In genomic region chr7:16052684-16053083, GRCm38 (mm10) we compare ENCODE assay signal across 8 mouse cellular contexts. TPM values are rescaled to one million over a fixed set of nuclear protein-coding genes. Genes with fewer than 3 reads are reported as not detected.
DNase-seq lines count a peak whose midpoint lies in the region; ATAC-seq and TF ChIP-seq lines count a peak whose summit lies in the region.

No protein-coding gene starts in this region.

- H3K36me3 ChIP-seq in lung, embryonic 15.5 days = no peaks in the 10 kb centered on the region

- peak overlapping the region; percentile 66 for H3K4me3 ChIP-seq in lung, embryonic 15.5 days
- H3K4me3 ChIP-seq in olfactory bulb, adult 2 months (ENCODE audit: insufficient read depth, low read depth, low read length) = peak overlapping the region; percentile 47

- TF ChIP-seq POLR2A in olfactory bulb, adult 2 months (IDR thresholded peaks at IDR 0.05; ENCODE audit: insufficient read depth, low read depth, low read length) = peak; percentile 34; the same call in 1 of the 2 replicates

- H3K27me3 ChIP-seq in lung, embryonic 15.5 days = no peaks in the 10 kb centered on the region

- H3K9me3 ChIP-seq in lung, embryonic 15.5 days = no peaks in the 10 kb centered on the region

- peak; percentile 58 to 68 for ATAC-seq in hematopoietic stem cell, adult 5-6 weeks (replicated peaks in 1 of 2; ENCODE audit: insufficient read depth in 1 of 2, low FRiP score in 2 of 2, low TSS enrichment in 1 of 2, low read depth in 1 of 2, poor library complexity in 2 of 2, severe bottlenecking in 2 of 2)
- peak; percentile 82 for ATAC-seq in lung, embryonic 15.5 days (ENCODE audit: borderline replicate concordance, extremely low read depth, low FRiP score, low TSS enrichment)

- TF ChIP-seq CTCF in olfactory bulb, adult 2 months (IDR thresholded peaks at IDR 0.05; ENCODE audit: insufficient read depth, low read depth, low read length) = no peak

- WGBS in lung, embryonic 15.5 days = under 1% methylated on average over 24 of the region's 24 CpGs
- under 1% methylated on average over 24 of the region's 24 CpGs for WGBS in olfactory bulb, adult 2 months

- peak overlapping the region; percentile 68 for H3K9ac ChIP-seq in lung, embryonic 15.5 days

- H3K4me1 ChIP-seq in lung, embryonic 15.5 days = peaks cover 32% of the 10 kb centered on the region
- H3K4me1 ChIP-seq in olfactory bulb, adult 2 months (ENCODE audit: control insufficient read depth, insufficient read depth, low read length) = peaks cover 3% of the 10 kb centered on the region

- DNase-seq in MN1 (ENCODE audit: low spot score) = peak; percentile 94
- DNase-seq in cerebellum, adult 8-10 months = peak; percentile 86
- peak; percentile 97 for DNase-seq in forelimb bud, embryonic 11.5 days (ENCODE audit: low read depth, low spot score)
- peak; percentile 80 for DNase-seq in layer of hippocampus, adult 9-10 months (ENCODE audit: low spot score)
- peak; percentile 91 to 94 for DNase-seq in thymus, adult 18-20 months

- peak overlapping the region; percentile 96 for H3K27ac ChIP-seq in lung, embryonic 15.5 days
- H3K27ac ChIP-seq in olfactory bulb, adult 2 months (ENCODE audit: insufficient read depth, low read depth, low read length) = peak overlapping the region; percentile 48; the same call in 1 of the 2 replicates

- peak overlapping the region; percentile 89 for H3K4me2 ChIP-seq in lung, embryonic 15.5 days

RNA-seq across cellular contexts. Expression of gene Bicra, which starts 5.0 kb away (rescaled TPM):
- 1.0 and 1.2 TPM in 2 replicates for total RNA-seq in hematopoietic stem cell, adult 5-6 weeks (2017)
- 5.8 and 8.0 TPM in 2 replicates for polyA plus RNA-seq in lung, embryonic 15.5 days (2015; fragmentation: Nextera tagmentation; extraction: Ambion mirVana)
- not detected in 2 replicates for polyA plus RNA-seq in olfactory bulb, adult 2 months (2012; ENCODE audit: insufficient read depth, insufficient read length, low replicate concordance, missing spikeins)

RNA-seq across cellular contexts. Expression of gene Zfp541, which starts 8.9 kb away (rescaled TPM):
- not detected in 2 replicates for total RNA-seq in hematopoietic stem cell, adult 5-6 weeks (2017)
- polyA plus RNA-seq in lung, embryonic 15.5 days (2015; fragmentation: Nextera tagmentation; extraction: Ambion mirVana) = 0.04 TPM in 1 of 2 replicates, not detected in the other
- not detected in 2 replicates for polyA plus RNA-seq in olfactory bulb, adult 2 months (2012; ENCODE audit: insufficient read depth, insufficient read length, low replicate concordance, missing spikeins)

RNA-seq across cellular contexts. Expression of gene Napa, which starts 45.6 kb away (rescaled TPM):
- 44.4 and 53.9 TPM in 2 replicates for total RNA-seq in hematopoietic stem cell, adult 5-6 weeks (2017)
- 168 and 178 TPM in 2 replicates for polyA plus RNA-seq in lung, embryonic 15.5 days (2015; fragmentation: Nextera tagmentation; extraction: Ambion mirVana)
- not detected in 2 replicates for polyA plus RNA-seq in olfactory bulb, adult 2 months (2012; ENCODE audit: insufficient read depth, insufficient read length, low replicate concordance, missing spikeins)

Comparison
In these comparisons a context has a peak if more than half of its experiments do, and no peak if none do; other contexts are left out.
1. Peak in every context shown above with its lines: DNase-seq, ATAC-seq, H3K4me3 ChIP-seq and H3K27ac ChIP-seq.